Mouse (Mus musculus) gastrocnemius, postnatal 14 days (tissue): ENCODE results near the gene Ptpn7. TPM values are rescaled to one million over a fixed set of nuclear protein-coding genes. Genes with fewer than 3 reads are reported as not detected.
A peak's percentile ranks its signal among the peaks of the same experiment; 100 is the strongest.
"Not testable (repeated sequence)": the region's sequence is repeated elsewhere in the genome, so short reads cannot be mapped to it uniquely, and the experiment has no call there.

Source experiments
- DNase-seq: peaks from one replicate; pipeline ENCODE4 v3.0.0; 2021; ENCODE audit warnings: mixed read lengths
- intact Hi-C: fragments of 180-260 bp; cut with DNase I; formaldehyde crosslinking; loops from one replicate; pipeline ENCODE4 v1.15.1; 2025; ENCODE audit warnings: low total_unique reads
- total RNA-seq, 2 experiments: library from RNA; stranded (reverse); gene quantifications; 2 replicates each; pipeline ENCODE4 v1.2.3; 2021

The Ptpn7 gene
- total RNA-seq, 2 experiments from 2014 or later, result 0.18 to 0.41 TPM

DNA sequence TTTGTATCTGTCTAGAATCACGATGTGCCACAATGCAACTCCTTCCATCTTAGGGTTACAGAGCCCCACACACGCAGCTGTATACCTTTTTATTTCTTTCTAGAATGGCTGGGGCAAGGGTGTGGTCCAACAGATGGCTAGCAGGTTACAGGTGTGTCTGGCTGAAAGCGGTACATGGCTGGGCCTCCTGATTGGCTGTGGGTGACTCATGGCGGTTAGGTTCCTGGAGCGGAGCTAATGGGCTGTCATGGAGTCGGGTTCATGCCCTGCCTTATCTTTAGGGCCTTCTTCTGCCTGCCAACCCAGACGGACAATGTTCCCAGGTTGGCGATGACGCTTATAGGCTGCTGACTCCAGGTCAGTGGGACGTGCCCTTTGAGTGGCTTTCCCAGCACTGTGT, 48.3 kb downstream of the Ptpn7 start:
- no peak for DNase-seq
- intact Hi-C loops, result loop anchor here (5.0 kb wide), 1 partner anchor 71 kb away; no protein-coding TSS in a partner anchor

DNA sequence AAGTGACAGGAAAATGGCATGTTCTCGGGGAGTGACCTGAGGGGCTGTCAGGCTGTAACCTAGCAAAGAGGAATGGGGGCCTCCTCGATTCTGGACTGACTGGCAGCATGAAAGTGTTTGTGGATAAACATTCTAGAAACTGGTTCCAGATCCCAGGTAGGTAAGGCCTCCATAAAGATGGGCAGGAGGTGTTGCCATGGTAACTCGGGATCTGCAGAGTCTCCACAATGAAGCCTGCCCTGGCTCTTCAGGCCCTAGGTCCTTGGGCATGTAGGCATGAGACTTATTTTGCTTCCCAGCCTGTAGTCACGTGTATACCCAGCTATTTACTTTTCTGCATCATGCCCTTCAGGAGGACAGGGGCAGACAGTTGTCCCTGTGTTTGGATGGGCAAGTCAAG, 48.8 kb downstream of the Ptpn7 start:
- DNase-seq, result no peak
- intact Hi-C loops, result loop anchor here (5.0 kb wide), 1 partner anchor 71 kb away; no protein-coding TSS in a partner anchor

DNA sequence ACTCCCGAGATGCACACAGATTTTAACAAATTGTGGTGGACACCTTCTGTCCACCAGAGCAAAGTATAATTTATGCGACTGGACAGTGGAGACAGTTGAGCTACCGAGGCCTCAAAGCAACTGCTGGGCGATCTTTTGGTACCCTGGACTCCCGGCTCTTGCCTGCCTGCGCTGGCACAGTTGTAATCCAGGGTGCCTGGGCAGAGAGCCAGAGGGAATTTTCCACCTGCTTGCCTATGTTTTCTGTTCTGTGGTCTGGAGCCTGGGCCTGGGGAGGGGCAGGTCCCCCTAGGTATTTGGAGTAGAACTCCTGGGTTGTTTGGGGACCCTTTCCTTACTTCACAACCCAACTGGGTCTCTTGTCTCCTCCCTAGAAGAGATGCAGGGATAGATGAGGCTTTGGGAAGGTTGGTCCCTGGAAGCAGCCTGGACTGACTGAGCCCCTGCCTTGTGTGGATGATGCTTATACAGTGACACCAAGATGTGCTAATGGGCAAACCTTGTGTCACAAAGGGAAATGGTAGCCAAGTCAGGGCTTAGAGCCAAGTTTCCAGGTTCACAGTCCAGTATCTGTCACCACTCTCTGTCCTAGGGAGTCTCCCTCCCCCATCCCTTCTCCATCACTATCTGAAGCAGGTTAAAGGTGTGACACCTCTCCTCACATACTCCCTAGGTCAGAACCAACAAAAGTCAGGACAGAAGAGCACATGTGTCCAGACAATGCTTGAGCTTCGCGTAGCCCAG, 49.6 kb downstream of the Ptpn7 start:
- intact Hi-C loops, result loop anchor here (5.0 kb wide), 1 partner anchor 70 kb away; no protein-coding TSS in a partner anchor
- no peak for DNase-seq

DNA sequence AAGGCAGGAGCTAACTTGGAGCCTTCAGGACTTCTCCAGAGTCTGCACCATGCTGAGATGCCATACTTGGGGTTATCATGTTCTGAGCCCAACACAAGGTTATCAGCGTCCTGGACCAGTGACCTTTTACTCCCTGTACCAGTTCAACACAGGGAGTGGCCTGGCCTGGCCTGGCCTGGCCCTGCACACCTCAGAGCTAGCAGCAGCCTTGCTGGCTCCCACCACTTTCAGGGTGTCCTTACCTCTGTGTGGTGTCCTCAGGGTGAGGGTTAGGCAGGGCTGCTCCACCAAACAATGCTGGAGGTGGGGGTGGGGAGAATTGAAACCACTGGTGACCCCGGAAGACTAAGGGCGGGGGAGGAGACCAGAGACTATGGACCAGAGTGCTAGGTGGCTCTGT, 50.5 kb downstream of the Ptpn7 start:
- no peak for DNase-seq
- intact Hi-C loops, result loop anchor here (5.0 kb wide), 1 partner anchor 69 kb away; no protein-coding TSS in a partner anchor

DNA sequence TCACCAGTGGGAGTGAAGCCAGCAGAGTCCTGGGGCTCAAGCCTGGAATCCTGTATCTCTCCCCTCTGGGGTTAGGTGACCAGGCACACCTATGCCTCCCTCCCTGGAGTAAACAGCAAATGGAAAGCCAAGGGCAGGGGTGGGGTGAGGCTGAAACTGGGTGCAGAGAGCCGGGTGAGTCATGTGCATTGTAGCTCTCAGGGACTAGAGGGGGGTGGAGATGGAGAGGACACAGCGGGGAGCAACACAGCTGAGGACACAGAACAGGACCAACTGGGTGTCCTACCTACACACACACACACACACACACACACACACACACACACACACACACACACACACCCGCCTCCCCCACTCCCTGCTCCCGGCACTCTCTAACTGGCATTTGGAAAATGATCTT, 50.9 kb downstream of the Ptpn7 start:
- intact Hi-C loops, result loop anchor here (5.0 kb wide), 1 partner anchor 69 kb away; no protein-coding TSS in a partner anchor
- no peak for DNase-seq

DNA sequence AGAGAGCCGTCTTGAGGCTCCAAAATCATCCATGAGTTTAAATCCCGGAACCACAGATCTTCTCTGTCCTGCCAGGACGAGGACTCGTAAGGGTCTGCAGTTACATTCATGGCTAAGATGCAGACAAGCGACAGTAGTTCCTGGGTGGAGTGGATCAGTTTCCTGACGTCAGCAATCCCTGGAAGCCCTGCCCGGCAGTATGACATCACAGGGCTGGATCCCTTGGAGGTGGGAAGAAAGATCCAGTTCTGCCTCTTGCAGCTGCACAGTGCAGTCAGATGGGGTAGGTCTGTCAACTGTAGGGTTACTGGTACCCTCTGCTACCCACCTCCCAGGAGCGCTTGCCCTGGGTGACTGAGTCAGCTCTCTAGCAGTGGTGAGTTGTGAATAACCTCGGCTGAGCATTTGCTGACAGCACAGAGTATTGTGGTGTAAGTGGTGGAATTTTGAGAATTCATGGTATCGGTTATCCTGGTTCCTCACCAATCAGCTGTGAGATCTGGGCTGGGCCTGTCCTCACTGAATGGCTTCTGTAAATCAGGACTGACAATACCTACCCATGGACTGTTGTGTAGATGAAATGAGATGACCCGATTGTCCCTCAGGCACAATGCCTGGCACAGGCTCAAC, 51.6 kb downstream of the Ptpn7 start:
- intact Hi-C loops, result loop anchor here (5.0 kb wide), 1 partner anchor 68 kb away; no protein-coding TSS in a partner anchor
- DNase-seq, result no peak

DNA sequence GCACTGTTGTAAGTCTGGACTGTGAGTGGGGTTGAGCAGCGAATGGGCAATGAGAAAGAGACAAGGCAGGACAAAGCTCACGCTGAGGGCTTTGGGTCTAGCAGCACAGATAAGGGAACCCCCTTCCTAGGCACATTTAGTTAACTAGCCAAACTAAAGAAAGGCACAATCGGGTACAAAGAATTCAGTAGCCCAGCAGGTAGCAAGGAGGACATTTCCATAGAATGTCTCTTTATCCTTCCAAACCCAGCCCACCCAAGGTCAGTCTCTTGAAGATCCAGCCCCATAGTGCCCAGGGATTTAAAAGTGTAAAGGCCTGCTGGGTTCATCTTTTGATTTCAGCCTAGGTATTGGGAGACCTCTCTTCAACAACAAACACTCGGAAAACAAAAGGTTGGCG, 53.4 kb downstream of the Ptpn7 start:
- DNase-seq, result no peak
- intact Hi-C loops, result no loop called here

DNA sequence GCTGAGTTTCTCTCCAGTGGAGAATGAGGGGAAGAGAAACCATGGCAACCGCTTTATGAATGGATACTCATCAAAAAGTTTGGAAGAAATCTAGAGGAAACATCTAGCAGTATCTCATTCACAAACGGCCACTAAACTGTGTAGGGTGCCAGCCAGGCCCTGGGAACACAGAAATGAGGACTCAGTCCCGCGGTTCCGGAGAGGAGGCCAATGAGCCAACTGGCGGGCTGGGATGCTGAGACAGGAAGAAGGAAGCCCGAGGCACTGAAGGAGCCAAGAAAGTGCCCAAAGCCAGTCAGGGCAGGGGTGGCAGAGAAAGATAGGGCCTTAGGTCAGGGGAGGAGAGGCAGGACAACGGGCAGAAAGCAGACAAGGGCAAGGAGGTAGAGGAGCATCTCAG, 53.9 kb downstream of the Ptpn7 start:
- intact Hi-C loops, result no loop called here
- DNase-seq, result peak; percentile 19

DNA sequence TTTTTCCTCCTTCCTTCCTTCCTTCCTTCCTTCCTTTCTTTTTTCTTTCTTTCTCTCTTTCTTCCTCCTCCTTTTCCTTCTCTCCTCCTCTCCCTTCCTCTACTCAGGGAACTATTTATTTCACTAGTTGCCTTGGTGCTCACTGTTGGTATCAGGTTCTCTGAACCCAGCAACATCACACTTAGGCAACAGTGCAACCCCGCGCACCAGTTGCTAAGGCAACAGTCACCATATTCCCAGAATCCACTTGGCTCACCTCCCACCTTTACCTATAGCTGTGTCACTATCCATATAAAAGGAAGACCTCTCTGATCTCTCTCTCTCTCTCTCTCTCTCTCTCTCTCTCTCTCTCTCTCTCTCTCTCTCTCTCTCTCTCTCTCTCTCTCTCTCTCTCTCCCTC, 54.5 kb downstream of the Ptpn7 start:
- DNase-seq, intact Hi-C loops: not testable (repeated sequence)

DNA sequence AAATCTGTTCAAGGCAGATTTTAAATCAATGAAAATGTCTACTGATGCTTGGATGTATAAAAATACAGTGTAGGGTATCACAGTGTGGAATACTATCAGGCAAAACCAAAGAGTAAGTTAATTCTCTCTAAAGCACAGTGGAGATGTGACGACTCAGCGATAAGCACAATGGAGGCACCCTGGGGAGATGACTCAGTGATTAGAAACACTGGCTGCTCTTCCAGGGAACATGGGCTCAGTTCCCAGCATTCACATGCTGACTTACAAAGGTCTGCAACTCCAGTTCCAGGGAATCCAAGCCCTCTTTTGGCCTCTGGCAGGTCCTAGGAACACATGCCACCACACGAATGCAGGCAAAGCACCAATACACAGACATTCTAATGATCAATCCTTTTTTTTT, 55.7 kb downstream of the Ptpn7 start:
- peak; percentile 70 for DNase-seq
- intact Hi-C loops, result no loop called here

DNA sequence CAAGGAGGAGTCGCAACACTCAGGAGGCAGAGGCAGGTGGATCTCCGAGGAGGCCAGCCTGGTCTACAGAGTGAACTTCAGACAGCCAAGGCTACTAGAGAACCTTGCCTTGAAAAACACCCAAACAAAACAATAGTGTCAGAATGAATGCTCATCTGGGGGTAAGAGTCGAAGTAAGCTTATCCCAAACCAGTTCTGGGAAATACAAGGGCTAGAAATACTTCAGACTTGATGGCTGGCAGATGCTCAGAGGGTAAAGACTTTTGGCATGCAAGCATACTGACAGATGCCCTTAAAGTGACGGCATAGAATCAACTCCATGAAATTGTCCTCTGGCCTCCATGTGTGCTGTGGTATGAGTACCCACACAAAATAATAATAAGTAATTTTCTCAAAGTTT, 56.7 kb downstream of the Ptpn7 start:
- no peak for DNase-seq

DNA sequence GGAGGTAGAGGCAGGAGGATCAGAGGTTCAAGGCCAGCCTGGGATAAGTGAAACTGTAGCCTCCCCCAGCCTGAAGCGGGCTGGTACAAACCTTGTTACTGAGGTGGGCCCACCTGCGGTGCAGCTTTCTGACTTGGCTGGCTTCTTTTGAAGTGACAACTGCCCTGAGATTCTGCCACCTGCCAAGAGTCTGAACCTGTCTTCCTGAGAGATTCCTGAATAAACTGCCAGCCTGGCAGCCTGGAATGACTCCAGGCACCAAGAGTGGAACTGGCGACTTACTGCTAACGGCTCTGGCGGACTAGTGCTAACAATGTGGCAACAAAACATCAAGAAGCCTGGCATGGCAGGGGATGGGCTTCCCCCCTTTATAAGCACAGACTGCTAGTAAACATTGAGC, 61.8 kb downstream of the Ptpn7 start:
- intact Hi-C loops, result not testable (repeated sequence)

More for the DNA sequence above, 56.7 kb downstream of the Ptpn7 start:
- intact Hi-C loops, result no loop called here

More for the DNA sequence above, 61.8 kb downstream of the Ptpn7 start:
- DNase-seq, result not testable (repeated sequence)

Other genes starting within 250 kb of the Ptpn7 start
- 100 to 1,000 TPM; 183 to 217 TPM for gene Ppp1r12b, start 176.8 kb upstream of the Ptpn7 start, total RNA-seq
- gene Ube2t, start 170.1 kb upstream of the Ptpn7 start, total RNA-seq, result 10 to 100 TPM in 1 of 2 experiments, 1 to 10 TPM in 1; 5.8 to 11.5 TPM
- 1 to 10 TPM in 1 of 2 experiments, under 1 TPM in 1; 0.88 to 1.1 TPM for gene Lgr6, start 27.4 kb upstream of the Ptpn7 start, total RNA-seq
- 10 to 100 TPM; 25.1 to 26.8 TPM for gene Arl8a, start 14.1 kb downstream of the Ptpn7 start, total RNA-seq
- gene Gpr37l1, start 35.0 kb downstream of the Ptpn7 start, total RNA-seq, result 1 to 10 TPM in 1 of 2 experiments, under 1 TPM in 1; 0.78 to 2.5 TPM
- under 1 TPM in 1 of 2 experiments, not detected in 1; 0.27 TPM for gene Elf3, start 125.9 kb downstream of the Ptpn7 start, total RNA-seq
- 10 to 100 TPM; 10.4 TPM for gene Rnpep, start 151.4 kb downstream of the Ptpn7 start, total RNA-seq
- gene Timm17a, start 181.1 kb downstream of the Ptpn7 start, total RNA-seq, result 100 to 1,000 TPM; 220 to 243 TPM
- 1 to 10 TPM; 2.7 to 3.3 TPM for gene Lmod1, start 192.1 kb downstream of the Ptpn7 start, total RNA-seq
- 100 to 1,000 TPM; 223 to 271 TPM for gene Shisa4, start 242.5 kb downstream of the Ptpn7 start, total RNA-seq